Mouse (Mus musculus) urinary bladder, postnatal 4 days (tissue): ENCODE data around the gene Fn3krp.

Experiments
- DNase-seq, 2 experiments: peaks; one replicate each; pipeline ENCODE4 v3.0.0; 2021 to 2022; ENCODE audit warnings: low spot score in 2 of 2

Fn3krp gene

DNA sequence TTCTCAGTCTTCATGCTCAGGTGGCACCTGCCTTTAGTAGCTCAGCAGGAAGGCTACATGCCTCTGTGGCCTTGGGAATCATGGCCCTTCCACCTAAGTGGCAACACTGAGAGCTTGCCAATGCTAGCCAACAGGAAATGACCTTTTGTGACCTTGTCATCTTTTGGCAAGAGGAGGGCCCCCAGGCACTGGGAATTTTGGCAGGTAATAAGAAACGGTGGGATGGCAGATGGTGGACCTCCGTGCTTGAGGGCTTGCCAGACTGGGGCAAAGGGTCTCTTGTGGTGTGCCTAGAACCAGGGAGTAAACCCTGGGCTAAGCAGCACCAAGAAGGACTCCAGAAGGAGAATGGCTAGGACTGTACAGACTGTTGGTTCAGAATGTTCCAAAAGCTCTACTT is 20.9 kb downstream of the Fn3krp start:
- DNase-seq, result no peak

- no peak for DNase-seq
These were observed 30.1 kb downstream of the Fn3krp start for GRCm38 (mm10) chr11:121451216-121451726.

GRCm38 (mm10) chr11:121451753-121452635 is 30.8 kb downstream of the Fn3krp start, which contains the start of gene Tbcd:
TSS of gene Tbcd (plus strand) at chr11:121451949.
- DNase-seq, result peak; percentile 93 to 96

DNA sequence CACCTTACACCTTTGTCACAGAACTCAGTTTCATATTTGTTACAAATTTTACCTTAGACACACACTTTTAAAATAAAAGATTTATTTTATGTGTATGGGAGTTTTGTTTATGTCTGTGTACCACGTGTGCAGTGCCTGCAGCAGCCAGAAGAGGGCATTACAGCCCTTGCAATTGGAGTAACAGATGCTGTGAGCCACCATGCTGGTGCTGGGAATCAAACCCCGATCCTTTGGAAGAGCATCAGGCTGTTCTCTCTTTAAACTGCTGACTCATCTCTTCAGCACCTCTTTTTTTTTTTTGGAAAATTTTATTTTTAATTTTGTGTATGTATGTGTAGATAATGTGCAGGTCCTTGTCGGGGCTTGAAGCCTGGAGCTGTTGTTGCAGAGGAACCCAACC is 36.7 kb downstream of the Fn3krp start:
- no peak for DNase-seq

GRCm38 (mm10) chr11:121467408-121467807 is 46.2 kb downstream of the Fn3krp start:
- DNase-seq, result no peak

- DNase-seq, result no peak
These were observed 53.6 kb downstream of the Fn3krp start for GRCm38 (mm10) chr11:121474831-121475230.

DNA sequence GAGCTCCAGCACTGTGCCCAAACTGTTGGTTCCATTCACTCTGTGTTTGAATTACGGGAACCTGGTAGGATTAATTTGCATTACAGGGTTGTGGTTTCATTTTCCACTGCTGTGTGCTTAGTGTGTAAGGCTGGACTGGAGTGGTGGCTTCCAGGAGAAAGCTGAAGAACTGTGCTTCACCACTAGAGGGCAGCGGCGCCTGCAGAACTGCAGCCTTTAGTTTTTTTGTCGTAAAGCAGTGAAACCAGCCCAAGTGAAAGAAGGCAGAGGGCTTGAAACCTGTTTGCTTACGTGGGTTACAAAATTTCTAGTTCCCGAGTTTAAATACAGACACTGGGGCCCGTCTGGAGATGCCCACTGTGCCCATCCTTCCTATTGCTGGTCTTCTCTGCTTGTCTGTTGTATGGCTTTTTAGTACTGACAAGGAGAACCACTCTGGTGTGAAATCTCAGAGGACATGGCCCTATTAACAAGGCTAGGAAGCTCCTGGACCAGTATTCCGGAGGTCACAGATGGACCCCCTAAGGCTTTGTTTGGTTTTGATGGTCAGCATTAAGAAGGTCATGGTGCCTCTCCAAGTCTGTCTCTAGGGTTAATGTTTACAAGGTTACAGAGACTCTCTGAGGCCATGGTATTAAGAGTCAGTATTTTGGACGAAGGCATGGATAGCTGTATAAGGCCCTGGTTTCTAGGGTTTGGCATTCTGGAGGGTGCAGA is 54.7 kb downstream of the Fn3krp start:
- peak; percentile 57 to 84 for DNase-seq

GRCm38 (mm10) chr11:121479476-121480203 is 58.4 kb downstream of the Fn3krp start:
- no peak for DNase-seq
